Mouse (Mus musculus) left cerebral cortex, adult 8-10 months (tissue): Measurements from ENCODE around the gene Gm37240. TPM values are rescaled to one million over a fixed set of nuclear protein-coding genes. Genes with fewer than 3 reads are reported as not detected.

Source experiments
- DNase-seq, 2 experiments: peaks; one replicate each; pipeline ENCODE4 v3.0.0; 2022; ENCODE audit warnings: low spot score in 2 of 2
- total RNA-seq, 4 experiments: library from RNA; stranded (reverse); gene quantifications; 2 replicates each; pipeline ENCODE4 v1.2.4; 2022

Gene Gm37240
- total RNA-seq, 4 experiments from 2014 or later = 0.50 to 4.0 (median 1.1) TPM; not detected in 1

DNA sequence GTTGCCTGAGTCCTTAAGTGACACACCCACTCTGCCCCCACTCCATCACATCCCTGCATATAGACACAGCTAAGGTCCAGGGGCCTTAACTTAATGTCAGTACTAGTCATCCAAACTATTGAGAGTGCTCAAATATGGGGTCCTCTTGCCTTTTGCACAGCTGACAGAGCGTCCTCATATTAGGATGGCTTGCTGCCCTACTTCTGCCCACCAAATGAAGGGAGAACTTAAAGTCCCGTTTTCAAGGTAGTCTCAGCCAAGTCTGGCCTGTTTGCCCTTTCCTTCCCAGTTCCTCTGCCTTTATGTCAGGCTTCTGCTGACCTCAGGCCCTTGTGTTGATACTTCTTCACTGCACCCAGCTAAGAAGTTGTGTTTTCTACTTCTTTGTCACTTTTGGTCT lies 914.4 kb downstream of the Gm37240 start:
- no peak for DNase-seq

GRCm38 (mm10) chr3:84971561-84971960 lies 915.8 kb downstream of the Gm37240 start:
- DNase-seq = peak in 1 of 2 experiments; percentile 5

DNA sequence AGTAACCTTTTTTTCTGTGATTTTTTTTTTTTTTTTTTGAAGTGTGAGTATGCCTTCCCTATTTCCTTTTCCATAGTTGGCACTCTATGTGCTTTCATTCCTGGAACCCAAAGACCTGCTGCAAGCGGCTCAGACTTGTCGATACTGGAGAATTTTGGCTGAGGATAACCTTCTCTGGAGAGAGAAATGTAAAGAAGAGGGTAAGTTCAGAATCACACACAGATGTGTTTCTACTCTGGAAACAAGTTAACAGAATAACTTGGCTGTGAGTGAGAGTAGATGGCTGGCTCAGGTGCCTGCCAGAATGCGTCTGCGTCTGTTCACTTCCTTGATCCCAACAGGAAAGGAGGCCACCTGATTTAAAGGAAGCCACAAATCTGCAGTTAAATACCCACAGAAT lies 920.0 kb downstream of the Gm37240 start:
- no peak for DNase-seq

DNA sequence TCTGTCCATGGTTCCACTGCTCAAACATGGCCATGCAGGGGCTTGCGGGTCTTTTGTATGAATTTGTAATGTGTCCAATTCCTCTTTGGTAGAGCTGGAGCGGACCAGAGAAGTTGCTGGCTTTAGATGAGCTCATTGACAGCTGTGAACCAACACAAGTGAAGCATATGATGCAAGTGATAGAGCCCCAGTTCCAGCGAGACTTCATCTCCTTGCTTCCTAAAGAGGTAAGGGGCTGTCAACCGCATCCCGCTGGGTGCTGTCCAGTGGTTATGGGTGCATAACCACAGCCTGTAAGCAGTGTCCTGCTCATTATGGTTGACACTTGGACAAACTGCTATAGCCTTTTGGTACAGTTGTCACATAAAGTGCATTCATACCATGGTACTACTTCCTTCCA lies 922.2 kb downstream of the Gm37240 start:
- no peak for DNase-seq

- DNase-seq = no peak
Observed at GRCm38 (mm10) chr3:84955857-84956256, 931.5 kb downstream of the Gm37240 start.

DNA sequence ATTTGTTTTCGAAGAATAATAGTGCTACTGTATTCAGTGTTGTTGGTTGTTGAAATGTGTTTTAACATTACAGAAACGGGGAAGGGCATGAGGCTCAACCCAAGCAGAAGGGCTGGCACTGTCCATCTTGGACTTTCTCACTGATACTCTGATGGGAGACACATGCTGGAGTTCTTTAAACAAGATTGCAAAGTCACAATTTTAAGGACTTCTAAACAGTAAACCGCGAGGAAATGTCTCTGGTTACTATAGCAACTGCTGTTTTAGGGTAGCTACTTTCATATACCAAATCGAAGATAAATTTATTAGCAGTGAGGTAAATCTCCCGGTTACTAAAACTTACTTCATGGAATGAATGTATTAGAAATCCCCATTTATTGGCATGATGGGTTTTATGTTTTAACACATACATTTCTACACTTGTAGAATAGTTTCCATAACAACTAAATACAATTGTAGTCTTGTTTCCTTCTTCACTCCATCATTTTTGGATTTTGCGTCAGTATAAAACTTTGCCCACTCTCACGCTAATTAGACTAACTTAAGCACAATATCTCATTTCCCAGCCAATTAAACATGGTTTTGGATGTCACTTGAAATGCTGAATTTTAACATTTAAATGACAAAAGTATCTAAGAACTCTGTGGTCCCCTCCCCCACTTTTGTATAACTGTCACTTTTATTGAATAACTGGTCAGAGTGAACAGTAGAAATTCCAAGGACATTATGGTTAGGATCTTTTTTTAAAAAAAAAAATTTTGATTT lies 932.1 kb downstream of the Gm37240 start:
- DNase-seq = no peak

DNA sequence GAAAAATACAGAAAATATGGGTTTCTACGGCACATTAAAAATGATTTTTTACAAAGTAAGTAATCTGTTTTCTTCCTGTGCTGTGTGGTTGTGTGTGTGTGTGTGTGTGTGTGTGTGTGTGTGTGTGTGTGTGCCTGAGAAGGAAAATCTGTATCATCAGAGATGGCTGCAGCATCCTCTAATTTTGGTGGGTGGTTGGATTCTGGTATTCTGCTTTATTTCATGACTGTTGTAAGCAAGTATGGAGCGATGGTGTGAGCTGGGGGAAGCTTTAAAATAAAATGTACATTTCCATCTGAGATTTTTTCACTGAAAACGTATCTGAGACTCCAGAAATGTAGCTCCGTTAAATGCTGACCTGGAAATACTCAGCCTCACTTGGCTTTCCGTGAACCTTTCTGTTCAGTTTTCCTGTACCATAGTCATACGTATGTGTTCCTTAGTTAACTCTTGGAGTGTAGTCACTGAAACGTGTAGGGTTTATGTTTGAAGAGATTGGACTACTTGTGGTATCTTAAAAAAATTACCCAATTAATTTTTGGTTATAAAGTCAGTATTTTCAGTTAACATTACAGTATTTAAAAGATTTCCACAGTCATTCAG lies 934.6 kb downstream of the Gm37240 start:
- DNase-seq = no peak

- DNase-seq = peak; percentile 75 to 76
Observed at GRCm38 (mm10) chr3:84952135-84952534, 935.2 kb downstream of the Gm37240 start.

- DNase-seq = no peak
Observed at GRCm38 (mm10) chr3:84951698-84952097, 935.6 kb downstream of the Gm37240 start.

GRCm38 (mm10) chr3:84949387-84949786 lies 937.9 kb downstream of the Gm37240 start:
- no peak for DNase-seq

GRCm38 (mm10) chr3:84946381-84946780 lies 940.9 kb downstream of the Gm37240 start:
- DNase-seq = no peak

DNA sequence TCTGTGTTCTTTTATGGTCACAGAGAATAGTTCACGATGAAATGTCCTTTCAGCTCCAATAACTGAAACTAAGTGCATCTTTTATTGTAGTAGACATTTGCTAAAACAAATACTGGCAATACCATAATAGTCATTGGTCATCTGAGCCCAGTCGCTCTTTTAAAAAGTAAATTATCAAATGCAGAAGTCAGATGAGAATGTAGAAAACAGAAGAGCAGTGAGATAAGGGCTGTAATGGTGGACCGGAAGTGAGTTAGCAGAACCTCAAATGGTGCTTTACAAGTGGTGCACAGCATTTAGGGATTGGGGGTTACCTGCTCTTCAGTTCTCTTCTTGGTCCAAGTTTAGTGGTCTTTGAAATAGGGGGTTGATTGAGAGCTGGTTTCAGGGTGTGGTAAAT lies 942.4 kb downstream of the Gm37240 start:
- DNase-seq = no peak

DNA sequence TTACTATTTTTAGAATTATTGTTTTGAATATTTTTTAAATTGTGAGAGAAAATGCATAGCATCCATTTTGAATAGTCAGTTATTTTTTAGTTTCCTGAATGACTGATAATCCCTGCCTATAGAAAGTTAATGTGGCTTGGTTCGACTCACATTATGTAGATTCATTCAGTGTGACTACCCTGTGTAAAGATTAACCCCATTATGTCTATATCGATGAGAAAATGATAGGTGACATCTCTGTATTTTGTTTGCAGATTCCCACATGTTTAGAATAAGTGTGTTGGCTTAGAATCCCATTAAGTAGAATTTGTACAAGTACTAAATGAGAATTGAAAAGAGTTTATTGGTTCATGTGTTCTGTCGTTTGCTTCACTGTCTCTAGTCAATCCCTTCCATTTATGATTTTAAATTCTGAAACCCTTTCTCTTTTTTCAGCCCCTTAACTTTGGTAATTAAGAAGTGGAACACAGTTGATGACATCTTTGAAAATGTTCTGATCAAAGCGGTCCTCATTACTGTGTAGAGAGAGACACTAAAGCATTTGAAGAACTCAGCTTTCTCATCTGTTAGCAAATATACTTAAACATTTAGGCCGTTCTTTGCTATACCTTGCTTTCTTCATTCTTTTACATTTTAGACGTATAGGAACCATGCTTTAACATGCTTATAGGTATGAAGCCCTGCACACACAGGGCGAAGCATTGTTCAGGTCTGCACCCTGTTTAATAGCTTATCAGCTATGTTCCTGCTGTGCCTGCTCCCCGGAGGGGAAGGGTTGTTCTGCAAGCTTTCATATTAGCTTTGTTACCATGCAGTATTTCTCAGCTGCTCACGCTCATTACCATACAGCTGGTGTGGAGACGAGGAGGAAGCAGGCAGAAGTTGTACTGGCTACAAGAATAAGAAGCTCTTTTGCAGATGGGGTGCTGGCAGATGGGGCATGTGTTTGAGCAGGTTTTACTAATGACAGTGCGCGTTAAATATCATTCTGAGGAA lies 949.7 kb downstream of the Gm37240 start:
- DNase-seq = peak; percentile 24 to 50

DNA sequence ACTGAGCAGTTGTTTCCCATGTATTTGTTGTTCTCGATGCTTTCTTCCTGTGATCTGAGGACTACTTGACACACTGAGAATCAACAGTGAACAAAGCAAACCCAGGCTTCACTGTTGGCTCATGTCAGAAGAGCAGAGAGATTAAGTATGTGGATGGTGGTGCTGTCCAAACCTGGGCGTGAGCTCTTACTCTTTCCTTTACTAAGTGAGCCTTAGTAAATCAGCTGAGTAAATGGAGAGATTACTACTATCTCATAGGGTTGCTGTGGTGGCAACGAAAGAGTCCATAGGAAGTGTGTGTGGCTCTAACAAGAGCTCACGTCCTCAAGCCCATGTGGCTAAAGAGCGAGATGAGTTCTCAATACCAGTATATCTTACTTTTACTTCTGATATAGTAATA lies 950.4 kb downstream of the Gm37240 start:
- DNase-seq = no peak

GRCm38 (mm10) chr3:84936252-84936651 lies 951.1 kb downstream of the Gm37240 start:
- no peak for DNase-seq

GRCm38 (mm10) chr3:84935729-84936128 lies 951.6 kb downstream of the Gm37240 start:
- no peak for DNase-seq

GRCm38 (mm10) chr3:84930683-84931082 lies 956.6 kb downstream of the Gm37240 start:
- DNase-seq = no peak

DNA sequence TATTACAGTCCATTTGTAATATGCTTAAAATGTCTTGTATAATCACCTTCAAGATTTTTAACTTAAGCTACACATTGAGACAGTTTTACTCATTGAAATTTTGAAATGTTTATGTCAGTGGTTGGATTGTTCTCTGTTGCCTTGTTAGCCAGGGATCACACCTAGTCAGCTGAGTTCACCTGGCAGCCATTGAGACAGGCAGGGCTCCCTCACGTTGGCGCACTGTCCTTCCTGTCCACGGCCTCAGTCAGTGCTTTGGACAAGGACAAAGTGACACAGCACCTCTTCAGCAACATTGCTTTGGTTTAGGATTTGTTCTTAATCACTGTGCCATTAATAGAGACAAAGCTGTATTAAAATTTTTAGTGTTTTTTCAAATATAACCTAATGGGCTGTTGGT lies 958.1 kb downstream of the Gm37240 start:
- DNase-seq = no peak

- no peak for DNase-seq
Observed at GRCm38 (mm10) chr3:84927901-84928300, 959.4 kb downstream of the Gm37240 start.

- DNase-seq = no peak
Observed at GRCm38 (mm10) chr3:84927168-84927794, 960.0 kb downstream of the Gm37240 start.

DNA sequence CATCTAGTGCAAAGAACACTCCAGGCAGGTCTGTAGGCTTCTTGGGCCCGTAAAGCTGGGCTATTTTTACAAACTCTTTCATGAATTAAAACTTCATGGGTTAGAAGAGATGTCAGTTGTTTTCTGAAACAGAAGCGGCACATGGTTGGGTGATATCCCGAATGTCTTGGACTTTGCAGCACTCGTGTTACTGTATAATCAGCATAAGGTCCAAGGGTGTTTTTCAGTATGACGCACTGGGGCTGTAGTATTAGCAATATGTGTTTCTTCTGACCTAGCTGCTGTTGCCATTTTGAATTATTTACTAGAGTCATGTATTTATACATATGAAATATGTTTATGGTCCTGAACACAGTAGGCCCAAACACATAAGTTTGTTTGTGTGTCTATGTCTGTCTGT lies 961.2 kb downstream of the Gm37240 start:
- DNase-seq = no peak
